Mouse (Mus musculus): ENCODE measurements around the gene Tenm2. TPM values are rescaled to one million over a fixed set of nuclear protein-coding genes. Genes with fewer than 3 reads are reported as not detected.

Gene Tenm2
- polyA plus RNA-seq, 1 experiment from 2014 or later: not detected

DNA sequence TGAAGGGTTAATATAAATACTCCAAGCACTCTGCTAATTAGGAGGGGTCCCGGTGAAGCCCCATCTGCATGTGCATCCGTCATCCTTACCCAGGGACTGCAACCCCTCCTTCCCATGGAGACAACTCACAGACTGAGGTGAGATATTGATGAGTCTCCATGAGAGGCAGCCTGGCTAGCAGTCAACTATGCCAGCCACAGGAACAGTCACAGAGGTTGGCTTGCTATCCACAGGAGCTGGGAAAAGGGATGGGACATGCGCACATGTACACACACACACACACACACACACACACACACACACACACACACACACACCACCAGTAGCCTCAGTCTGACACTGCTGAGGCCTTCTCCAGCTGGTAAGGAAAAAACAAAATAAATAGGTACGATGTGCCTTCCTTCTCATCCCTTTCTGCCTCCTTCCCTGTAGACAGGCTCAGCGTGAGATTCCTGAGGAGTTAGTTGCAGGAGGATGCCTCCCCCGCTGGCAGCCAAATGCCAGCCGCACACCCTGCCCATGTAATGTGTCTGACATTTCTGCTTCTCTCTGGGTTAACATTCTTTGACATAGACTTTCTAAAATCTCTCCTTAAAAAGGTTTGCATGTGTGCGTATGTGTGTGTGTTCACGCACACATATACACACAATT lies 740.7 kb downstream of the Tenm2 start:
- ATAC-seq (no peak), DNase-seq (no peak)
- no peak for TF ChIP-seq CTCF (IDR thresholded peaks at IDR 0.05; ENCODE audit: low read depth)
- TF ChIP-seq EP300 (IDR thresholded peaks at IDR 0.05; ENCODE audit: low read depth): no peak
- Histone ChIP-seq H3K4me1 (ENCODE audit: insufficient read depth) (no peaks in the 10 kb centered on the region), H3K27me3 (ENCODE audit: insufficient read depth, low read length) (no peaks in the 10 kb centered on the region), H3K4me2 (ENCODE audit: low read depth, low read length) (no peak overlapping the region), H3K4me3 (ENCODE audit: low read depth, low read length) (no peak overlapping the region), H3K27ac (ENCODE audit: low read depth) (no peak overlapping the region), H3K36me3 (replicated peaks; ENCODE audit: insufficient read depth, low read length) (no peaks in the 10 kb centered on the region), H3K9me3 (ENCODE audit: low read length) (no peaks in the 10 kb centered on the region), H3K9ac (replicated peaks) (no peak overlapping the region)
- 68% methylated on average over 8 of the region's 9 CpGs for WGBS (ENCODE audit: insufficient replicate concordance)

- Histone ChIP-seq H3K4me3 (ENCODE audit: low read depth, low read length) (no peak overlapping the region), H3K4me1 (ENCODE audit: insufficient read depth) (no peaks in the 10 kb centered on the region), H3K36me3 (replicated peaks; ENCODE audit: insufficient read depth, low read length) (no peaks in the 10 kb centered on the region), H3K27ac (ENCODE audit: low read depth) (no peak overlapping the region), H3K4me2 (ENCODE audit: low read depth, low read length) (no peak overlapping the region), H3K27me3 (ENCODE audit: insufficient read depth, low read length) (no peaks in the 10 kb centered on the region), H3K9ac (replicated peaks) (no peak overlapping the region), H3K9me3 (ENCODE audit: low read length) (no peaks in the 10 kb centered on the region)
- no peak for ATAC-seq
- no peak for TF ChIP-seq EP300 (IDR thresholded peaks at IDR 0.05; ENCODE audit: low read depth)
- no peak for TF ChIP-seq CTCF (IDR thresholded peaks at IDR 0.05; ENCODE audit: low read depth)
- WGBS (ENCODE audit: insufficient replicate concordance): 81% methylated on average over 6 of the region's 6 CpGs
- no peak for DNase-seq
These were observed 743.5 kb downstream of the Tenm2 start for GRCm38 (mm10) chr11:36492274-36492673.

- Histone ChIP-seq H3K9ac (replicated peaks) (no peak overlapping the region), H3K27ac (ENCODE audit: low read depth) (no peak overlapping the region), H3K4me1 (ENCODE audit: insufficient read depth) (no peaks in the 10 kb centered on the region), H3K4me3 (ENCODE audit: low read depth, low read length) (no peak overlapping the region), H3K9me3 (ENCODE audit: low read length) (no peaks in the 10 kb centered on the region), H3K4me2 (ENCODE audit: low read depth, low read length) (no peak overlapping the region), H3K27me3 (ENCODE audit: insufficient read depth, low read length) (no peaks in the 10 kb centered on the region), H3K36me3 (replicated peaks; ENCODE audit: insufficient read depth, low read length) (no peaks in the 10 kb centered on the region)
- WGBS (ENCODE audit: insufficient replicate concordance): 48% methylated on average over 7 of the region's 7 CpGs
- TF ChIP-seq EP300 (IDR thresholded peaks at IDR 0.05; ENCODE audit: low read depth) (no peak), CTCF (IDR thresholded peaks at IDR 0.05; ENCODE audit: low read depth) (peak; percentile 55)
- ATAC-seq (no peak), DNase-seq (no peak)
These were observed 745.7 kb downstream of the Tenm2 start for GRCm38 (mm10) chr11:36490085-36490484.

- no peak for ATAC-seq
- H3K4me1 ChIP-seq (ENCODE audit: insufficient read depth): no peaks in the 10 kb centered on the region
- no peak overlapping the region for H3K4me3 ChIP-seq (ENCODE audit: low read depth, low read length)
- no peaks in the 10 kb centered on the region for H3K9me3 ChIP-seq (ENCODE audit: low read length)
- TF ChIP-seq EP300 (IDR thresholded peaks at IDR 0.05; ENCODE audit: low read depth) (no peak), CTCF (IDR thresholded peaks at IDR 0.05; ENCODE audit: low read depth) (no peak)
- H3K27me3 ChIP-seq (ENCODE audit: insufficient read depth, low read length): no peaks in the 10 kb centered on the region
- H3K9ac ChIP-seq (replicated peaks): no peak overlapping the region
- H3K36me3 ChIP-seq (replicated peaks; ENCODE audit: insufficient read depth, low read length): no peaks in the 10 kb centered on the region
- 61% methylated on average over 4 of the region's 4 CpGs for WGBS (ENCODE audit: insufficient replicate concordance)
- H3K27ac ChIP-seq (ENCODE audit: low read depth): no peak overlapping the region
- DNase-seq: no peak
- no peak overlapping the region for H3K4me2 ChIP-seq (ENCODE audit: low read depth, low read length)
These were observed 747.1 kb downstream of the Tenm2 start for GRCm38 (mm10) chr11:36488666-36489065.

DNA sequence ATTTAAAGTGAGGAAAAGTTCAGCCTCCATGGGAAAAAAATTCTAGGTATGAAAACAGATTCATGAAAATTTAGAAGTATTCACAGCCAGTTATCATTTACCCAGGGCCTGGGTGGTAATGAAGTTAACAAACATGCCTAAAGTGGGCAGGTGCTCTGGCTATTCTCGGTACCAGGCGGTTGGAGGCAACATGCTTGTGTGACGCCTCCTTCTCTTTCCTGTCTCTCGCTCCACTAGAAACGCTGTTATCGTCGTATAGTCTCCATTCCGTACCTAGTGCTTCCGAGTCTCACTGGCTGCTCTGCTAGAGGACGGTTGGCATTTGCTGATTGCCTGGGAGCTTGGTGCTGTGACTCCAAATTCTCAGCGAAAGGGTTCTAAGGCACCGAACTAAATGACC lies 749.7 kb downstream of the Tenm2 start:
- H3K4me1 ChIP-seq (ENCODE audit: insufficient read depth): no peaks in the 10 kb centered on the region
- H3K9me3 ChIP-seq (ENCODE audit: low read length): no peaks in the 10 kb centered on the region
- ATAC-seq: no peak
- TF ChIP-seq CTCF (IDR thresholded peaks at IDR 0.05; ENCODE audit: low read depth): no peak
- TF ChIP-seq EP300 (IDR thresholded peaks at IDR 0.05; ENCODE audit: low read depth): no peak
- H3K27me3 ChIP-seq (ENCODE audit: insufficient read depth, low read length): no peaks in the 10 kb centered on the region
- DNase-seq: no peak
- WGBS (ENCODE audit: insufficient replicate concordance): 43% methylated on average over 12 of the region's 12 CpGs
- no peaks in the 10 kb centered on the region for H3K36me3 ChIP-seq (replicated peaks; ENCODE audit: insufficient read depth, low read length)
- H3K27ac ChIP-seq (ENCODE audit: low read depth): no peak overlapping the region
- H3K4me2 ChIP-seq (ENCODE audit: low read depth, low read length): no peak overlapping the region; the same call in 1 of the 2 replicates
- no peak overlapping the region for H3K9ac ChIP-seq (replicated peaks)
- H3K4me3 ChIP-seq (ENCODE audit: low read depth, low read length): no peak overlapping the region

DNA sequence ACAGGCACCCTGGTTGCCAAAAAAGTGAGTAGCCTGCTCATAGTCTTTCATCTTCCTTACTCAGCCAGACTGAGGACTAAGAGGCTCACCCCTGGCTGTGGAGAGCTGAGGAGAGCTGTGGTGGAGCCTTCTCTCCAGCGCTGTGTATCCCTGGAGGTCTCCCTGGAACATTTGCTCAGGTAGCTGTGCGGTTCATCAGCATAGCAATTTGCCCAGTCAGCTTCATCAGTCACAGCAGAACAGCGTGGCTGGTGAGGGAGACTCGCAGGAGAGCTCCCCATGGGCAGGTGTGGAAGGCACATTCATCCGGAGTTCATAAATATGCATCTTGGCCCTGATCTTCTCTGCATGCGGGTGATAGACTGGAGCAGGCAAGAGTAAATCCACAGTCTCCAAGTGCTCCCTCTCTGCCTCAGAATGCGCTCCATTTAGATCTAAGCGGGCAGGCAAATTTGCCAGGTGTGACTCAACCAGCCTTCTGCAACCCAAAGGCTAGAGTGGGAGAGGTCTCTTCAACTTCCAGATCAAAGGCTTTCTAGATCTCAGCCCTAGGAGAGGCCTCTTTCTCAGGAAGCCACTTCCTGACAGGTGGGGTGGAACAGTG lies 751.2 kb downstream of the Tenm2 start:
- WGBS (ENCODE audit: insufficient replicate concordance): 50% methylated on average over 8 of the region's 8 CpGs

More for the DNA sequence above, 751.2 kb downstream of the Tenm2 start:
- Histone ChIP-seq H3K27ac (ENCODE audit: low read depth) (no peak overlapping the region), H3K4me3 (ENCODE audit: low read depth, low read length) (no peak overlapping the region), H3K27me3 (ENCODE audit: insufficient read depth, low read length) (no peaks in the 10 kb centered on the region), H3K9ac (replicated peaks) (no peak overlapping the region), H3K36me3 (replicated peaks; ENCODE audit: insufficient read depth, low read length) (no peaks in the 10 kb centered on the region), H3K9me3 (ENCODE audit: low read length) (no peaks in the 10 kb centered on the region), H3K4me2 (ENCODE audit: low read depth, low read length) (no peak overlapping the region), H3K4me1 (ENCODE audit: insufficient read depth) (no peaks in the 10 kb centered on the region)
- DNase-seq: no peak
- TF ChIP-seq CTCF (IDR thresholded peaks at IDR 0.05; ENCODE audit: low read depth) (no peak), EP300 (IDR thresholded peaks at IDR 0.05; ENCODE audit: low read depth) (no peak)
- no peak for ATAC-seq
